Mouse (Mus musculus) CH12.LX (cell line): ENCODE measurements around the gene Cd248. TPM values are rescaled to one million over a fixed set of nuclear protein-coding genes. Genes with fewer than 3 reads are reported as not detected.
A peak's percentile ranks its signal among the peaks of the same experiment; 100 is the strongest.

Experiments used
- DNase-seq: peaks from one replicate; pipeline ENCODE4 v3.0.0-alpha.2; 2013; ENCODE audit errors: extremely low read depth
- H3K27ac ChIP-seq: 2 replicates; pipeline ENCODE4 v1.5.1; 2012; ENCODE audit warnings: low read depth, mild to moderate bottlenecking, control low read depth, moderate library complexity; ENCODE audit not compliant: insufficient read depth
- H3K27me3 ChIP-seq: replicated peaks from 2 replicates; pipeline ENCODE3; 2012; ENCODE audit warnings: inconsistent platforms
- H3K36me3 ChIP-seq, 2 experiments: replicated peaks in 1 of 2; 2 replicates each; pipeline versions ENCODE3 to v1.6.1; 2012; ENCODE audit warnings: inconsistent platforms in 1 of 2, low read length in 1 of 2, mild to moderate bottlenecking in 1 of 2, mixed read lengths in 1 of 2, moderate library complexity in 1 of 2; ENCODE audit not compliant: control insufficient read depth in 1 of 2, insufficient read depth in 1 of 2
- H3K4me1 ChIP-seq, 2 experiments: 2 replicates each; pipeline ENCODE4 v1.6.1; 2012; ENCODE audit warnings: inconsistent platforms in 1 of 2, moderate library complexity in 1 of 2; ENCODE audit not compliant: insufficient read depth in 2 of 2, control insufficient read depth in 1 of 2
- H3K4me2 ChIP-seq: 2 replicates; pipeline ENCODE4 v1.6.1; 2012; ENCODE audit warnings: low read depth, mild to moderate bottlenecking, control low read depth; ENCODE audit not compliant: poor library complexity, insufficient read depth, severe bottlenecking
- H3K4me3 ChIP-seq, 3 experiments: fragments of 150-350 bp in 1 of 3; sonication (generic) in 1 of 3; replicated peaks in 1 of 3; 2 replicates each; pipeline versions ENCODE3 to v1.5.1; 2011 to 2012; ENCODE audit warnings: low read depth in 2 of 3, low read length in 2 of 3, mild to moderate bottlenecking in 2 of 3, moderate library complexity in 2 of 3, control low read depth in 1 of 3, improper control_type of control experiment in 1 of 3, inconsistent platforms in 1 of 3, mixed read lengths in 1 of 3; ENCODE audit not compliant: poor library complexity in 1 of 3
- H3K79me2 ChIP-seq: replicated peaks from 2 replicates; pipeline ENCODE4 v1.6.1; 2012; ENCODE audit warnings: mild to moderate bottlenecking, moderate library complexity; ENCODE audit not compliant: control insufficient read depth, poor library complexity, insufficient read depth, severe bottlenecking; ENCODE audit errors: extremely low read depth
- H3K9ac ChIP-seq: 2 replicates; pipeline ENCODE4 v1.6.1; 2012; ENCODE audit warnings: low read depth, mild to moderate bottlenecking, control low read depth, moderate library complexity; ENCODE audit not compliant: insufficient read depth
- H3K9me3 ChIP-seq: replicated peaks from 2 replicates; pipeline ENCODE3; 2012; ENCODE audit warnings: low read length, inconsistent platforms, mixed read lengths
- BHLHE40 ChIP-seq: IDR thresholded peaks from 2 replicates; pipeline ENCODE4 v1.6.1; 2011; ENCODE audit warnings: mild to moderate bottlenecking, low read depth, low read length, improper control_type of control experiment
- CTCF ChIP-seq, 2 experiments: IDR thresholded peaks in 1 of 2; conservative IDR thresholded peaks in 1 of 2; 2 replicates each; pipeline ENCODE4 v1.5.1; 2011 to 2012; ENCODE audit warnings: low read depth in 2 of 2, low read length in 2 of 2, improper control_type of control experiment in 1 of 2, inconsistent platforms in 1 of 2, mild to moderate bottlenecking in 1 of 2, moderate library complexity in 1 of 2
- ELF1 ChIP-seq: IDR thresholded peaks from 2 replicates; pipeline ENCODE4 v1.6.1; 2014; ENCODE audit warnings: low read depth, mild to moderate bottlenecking, inconsistent platforms, low read length, improper control_type of control experiment
- EP300 ChIP-seq: IDR thresholded peaks from 2 replicates; pipeline ENCODE4 v1.6.1; 2011; ENCODE audit warnings: low read length, improper control_type of control experiment
- GABPA ChIP-seq: IDR thresholded peaks from 2 replicates; pipeline ENCODE4 v1.6.1; 2012; ENCODE audit warnings: low read depth, low read length, improper control_type of control experiment, inconsistent platforms; ENCODE audit not compliant: insufficient replicate concordance
- IRF4 ChIP-seq: IDR thresholded peaks from 2 replicates; pipeline ENCODE4 v1.6.1; 2014; ENCODE audit warnings: low read depth, mild to moderate bottlenecking, inconsistent platforms, low read length, improper control_type of control experiment
- JUN ChIP-seq: IDR thresholded peaks from 2 replicates; pipeline ENCODE4 v1.6.1; 2011; ENCODE audit warnings: low read depth, mild to moderate bottlenecking, low read length, improper control_type of control experiment, moderate library complexity; ENCODE audit not compliant: insufficient read depth
- JUND ChIP-seq: conservative IDR thresholded peaks from 2 replicates; pipeline ENCODE4 v1.6.1; 2011; ENCODE audit warnings: low read depth, low read length, improper control_type of control experiment
- MAFK ChIP-seq: IDR thresholded peaks from 2 replicates; pipeline ENCODE4 v1.6.1; 2011; ENCODE audit warnings: low read length, improper control_type of control experiment; ENCODE audit not compliant: insufficient replicate concordance
- MEF2A ChIP-seq: IDR thresholded peaks from 2 replicates; pipeline ENCODE4 v1.6.1; 2014; ENCODE audit warnings: low read depth, mild to moderate bottlenecking, inconsistent platforms, low read length, improper control_type of control experiment, borderline replicate concordance
- NELFE ChIP-seq: IDR thresholded peaks from 2 replicates; pipeline ENCODE4 v1.6.1; 2011; ENCODE audit warnings: low read depth, low read length, improper control_type of control experiment
- NRF1 ChIP-seq: IDR thresholded peaks from 2 replicates; pipeline ENCODE4 v1.6.1; 2014; ENCODE audit warnings: low read depth, mild to moderate bottlenecking, inconsistent platforms, low read length, improper control_type of control experiment, moderate library complexity
- RAD21 ChIP-seq: IDR thresholded peaks from 2 replicates; pipeline ENCODE4 v1.6.1; 2011; ENCODE audit warnings: low read depth, mild to moderate bottlenecking, low read length, improper control_type of control experiment, moderate library complexity
- RCOR1 ChIP-seq: conservative IDR thresholded peaks from 2 replicates; pipeline ENCODE4 v1.6.1; 2012; ENCODE audit warnings: low read depth, mild to moderate bottlenecking, inconsistent platforms, low read length, improper control_type of control experiment
- SIN3A ChIP-seq: IDR thresholded peaks from 2 replicates; pipeline ENCODE4 v1.6.1; 2012; ENCODE audit warnings: low read length, improper control_type of control experiment, inconsistent platforms
- SMC3 ChIP-seq: IDR thresholded peaks from 2 replicates; pipeline ENCODE4 v1.6.1; 2011; ENCODE audit warnings: low read depth, low read length, improper control_type of control experiment
- ZC3H11A ChIP-seq: IDR thresholded peaks from 2 replicates; pipeline ENCODE4 v1.6.1; 2012; ENCODE audit warnings: low read depth, mild to moderate bottlenecking, inconsistent platforms, low read length, improper control_type of control experiment
- ZKSCAN1 ChIP-seq: IDR thresholded peaks from 2 replicates; pipeline ENCODE4 v1.6.1; 2012; ENCODE audit warnings: low read depth, inconsistent platforms, low read length, improper control_type of control experiment, borderline replicate concordance
- ZNF384 ChIP-seq: IDR thresholded peaks from 2 replicates; pipeline ENCODE4 v1.6.1; 2012; ENCODE audit warnings: low read depth, low read length, improper control_type of control experiment, inconsistent platforms
- dilution Hi-C: fragments of 300-500 bp; cut with MboI; formaldehyde crosslinking; loops from 2 replicates; pipeline ENCODE4 v1.14.3; 2020; ENCODE audit warnings: low sequenced_read_pairs; ENCODE audit not compliant: extremely low pct_unique_long_range_greater_than_20kb, extremely low pct_ligation_motif_present
- in situ Hi-C: fragments of 300-500 bp; cut with MboI; formaldehyde crosslinking; loops from 3 replicates; pipeline ENCODE4 v1.14.3; 2019; ENCODE audit warnings: low sequenced_read_pairs, low pct_ligation_motif_present, low pct_unique_long_range_greater_than_20kb, mixed read lengths
- polyA plus RNA-seq: library from polyadenylated mRNA; unstranded; fragments of >175 nt; gene quantifications from 2 replicates; pipeline ENCODE4 v1.2.1, GENCODE M21; 2012; ENCODE audit warnings: low read depth; ENCODE audit not compliant: insufficient read length
- total RNA-seq, 2 experiments: library from RNA; depleted of rRNA; stranded (reverse); fragments of 300-350 nt in 1 of 2; fragments of >200 nt in 1 of 2; gene quantifications; 2 replicates each; pipeline ENCODE4 v1.2.3; 2012 to 2014

Gene Cd248
- total and polyA plus RNA-seq, 3 experiments = not detected

DNA sequence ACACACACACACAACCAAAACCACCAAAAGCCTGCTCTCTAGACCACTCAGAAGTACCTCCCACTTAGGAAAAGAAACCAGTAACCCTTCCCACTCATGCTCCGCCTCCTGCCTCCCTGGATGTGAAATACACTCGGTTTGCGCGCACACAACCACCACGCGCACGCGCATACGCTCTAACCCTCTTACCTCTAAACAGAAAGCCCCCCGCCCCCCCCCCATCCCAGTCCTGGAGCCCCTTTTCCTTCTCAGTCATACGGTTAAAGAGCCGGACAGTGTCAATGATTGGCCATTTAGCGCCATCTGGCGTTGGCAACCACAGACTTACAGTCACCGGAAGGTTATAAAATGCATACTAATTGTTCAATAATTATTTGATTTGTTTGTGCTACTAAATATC, 5.2 kb downstream of the Cd248 start:
- peaks cover 6% of the 10 kb centered on the region for H3K9me3 ChIP-seq
- in situ Hi-C loops = no loop called here
- dilution Hi-C loops = no loop called here
- no peak overlapping the region for H3K27ac ChIP-seq
- no peak overlapping the region for H3K9ac ChIP-seq
- H3K4me3 ChIP-seq = peak overlapping the region; percentile 2 to 31 (median 4)
- no peaks in the 10 kb centered on the region for H3K36me3 ChIP-seq
- TF ChIP-seq RAD21 (peak; percentile 58), ELF1 (0 out of 2 replicates have a peak, but pooled peaks have one; percentile 30), MAFK (no peak), BHLHE40 (no peak), JUN (no peak), EP300 (no peak), IRF4 (no peak), SMC3 (peak; percentile 63), JUND (no peak), NELFE (no peak), ZKSCAN1 (no peak), NRF1 (peak; percentile 68), CTCF (conservative IDR thresholded peaks at IDR 0.05 in 1 of 2, IDR thresholded peaks at IDR 0.05 in 1 of 2; ENCODE audit: low read depth in 2 of 2, low read length in 2 of 2) (peak in 1 of 2 experiments; percentile 76; a peak in 2 of 4 replicates)
- no peaks in the 10 kb centered on the region for H3K79me2 ChIP-seq
- H3K4me1 ChIP-seq = peaks cover 8 to 23% of the 10 kb centered on the region in 2 experiments; a peak in 3 of 4 replicates
- H3K4me2 ChIP-seq = peak overlapping the region; percentile 65; the same call in 1 of the 2 replicates
- H3K27me3 ChIP-seq = peaks cover 76% of the 10 kb centered on the region
- DNase-seq = peak; percentile 49

DNA sequence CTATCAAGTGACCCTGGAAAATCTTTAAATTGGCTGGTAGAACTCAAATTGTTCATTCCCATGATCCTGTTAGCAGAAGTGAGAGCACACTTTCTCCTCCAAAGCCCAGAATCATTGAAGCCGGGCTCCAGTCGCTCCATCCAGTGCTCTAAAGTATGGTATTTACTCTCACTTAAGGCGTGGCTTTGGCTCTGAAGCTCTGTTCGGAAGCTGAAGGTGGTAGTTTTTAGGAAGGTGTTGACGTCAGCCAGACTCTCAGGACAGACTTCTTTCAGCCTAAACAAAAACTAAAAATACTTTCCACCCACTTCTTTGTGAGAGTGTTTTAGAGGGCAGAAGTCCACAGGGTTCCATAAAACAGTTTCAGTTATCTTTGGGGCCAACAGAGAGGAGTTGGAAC, 5.6 kb downstream of the Cd248 start:
- dilution Hi-C loops (no loop called here), in situ Hi-C loops (no loop called here)
- Histone ChIP-seq H3K27me3 (peaks cover 76% of the 10 kb centered on the region), H3K4me2 (peak overlapping the region; percentile 65), H3K4me3 (no peak overlapping the region), H3K27ac (no peak overlapping the region), H3K9me3 (peaks cover 6% of the 10 kb centered on the region), H3K79me2 (no peaks in the 10 kb centered on the region), H3K4me1 (peaks cover 8 to 23% of the 10 kb centered on the region in 2 experiments; a peak in 3 of 4 replicates), H3K36me3 (no peaks in the 10 kb centered on the region), H3K9ac (no peak overlapping the region)
- no peak for DNase-seq
- TF ChIP-seq ZNF384 = no peak
- no peak for TF ChIP-seq MAFK
- no peak for TF ChIP-seq ZC3H11A
- TF ChIP-seq GABPA = no peak
- no peak for TF ChIP-seq EP300
- TF ChIP-seq SIN3A = no peak
- no peak for TF ChIP-seq MEF2A
- no peak for TF ChIP-seq RCOR1
- TF ChIP-seq NRF1 = no peak
